Mouse (Mus musculus) thymus, adult 2 months (tissue): ENCODE measurements around the gene Palb2.

Experiments
- CTCF ChIP-seq: fragments of 200-500 bp; IDR thresholded peaks from 2 replicates; pipeline ENCODE4 v1.5.1; 2012; ENCODE audit warnings: mild to moderate bottlenecking, control low read depth, low read length, moderate library complexity, borderline replicate concordance; ENCODE audit not compliant: control insufficient read depth, poor library complexity, insufficient read depth; ENCODE audit errors: extremely low read depth
- POLR2A ChIP-seq: fragments of 200-500 bp; IDR thresholded peaks from 2 replicates; pipeline ENCODE4 v1.6.1; 2012; ENCODE audit warnings: mild to moderate bottlenecking, low read length, control low read depth, moderate library complexity; ENCODE audit not compliant: control insufficient read depth, poor library complexity, insufficient read depth; ENCODE audit errors: extremely low read depth

- TF ChIP-seq CTCF (no peak), POLR2A (no peak)
These were observed 34.4 kb upstream of the Palb2 start for GRCm38 (mm10) chr7:122167203-122167602.
